Mouse (Mus musculus): Measurements from ENCODE around the gene Fxyd2. TPM values are rescaled to one million over a fixed set of nuclear protein-coding genes. Genes with fewer than 3 reads are reported as not detected.

Fxyd2 gene
- polyA plus RNA-seq, 1 experiment from 2014 or later = 5.4 TPM

- Histone ChIP-seq H3K27me3 (replicated peaks; ENCODE audit: control insufficient read depth, insufficient read depth, low read length) (no peaks in the 10 kb centered on the region), H3K4me3 (ENCODE audit: low read depth, low read length) (peak overlapping the region; percentile 7), H3K9ac (ENCODE audit: low read depth, low read length) (no peak overlapping the region), H3K4me1 (ENCODE audit: control insufficient read depth, insufficient read depth, low read length) (0 out of 2 replicates have a peak, but pooled peaks cover 5% of the 10 kb centered on the region), H3K9me3 (ENCODE audit: control insufficient read depth, low read length) (no peaks in the 10 kb centered on the region), H3K27ac (replicated peaks; ENCODE audit: low read depth, low read length) (no peak overlapping the region), H3K4me2 (ENCODE audit: low read depth, low read length) (peak overlapping the region; percentile 38), H3K36me3 (ENCODE audit: control insufficient read depth, insufficient read depth, low read length) (no peaks in the 10 kb centered on the region)
- 17% methylated on average over 7 of the region's 7 CpGs for WGBS
- DNase-seq (ENCODE audit: low spot score) (peak; percentile 87), ATAC-seq (ENCODE audit: low read depth) (peak; percentile 54; the same call in 1 of the 2 replicates)
These were observed 12.3 kb downstream of the Fxyd2 start for GRCm38 (mm10) chr9:45411803-45412202.

GRCm38 (mm10) chr9:45412287-45412686 lies 12.8 kb downstream of the Fxyd2 start:
- Histone ChIP-seq H3K9ac (ENCODE audit: low read depth, low read length) (no peak overlapping the region), H3K9me3 (ENCODE audit: control insufficient read depth, low read length) (no peaks in the 10 kb centered on the region), H3K4me3 (ENCODE audit: low read depth, low read length) (peak overlapping the region; percentile 7), H3K36me3 (ENCODE audit: control insufficient read depth, insufficient read depth, low read length) (no peaks in the 10 kb centered on the region), H3K4me1 (ENCODE audit: control insufficient read depth, insufficient read depth, low read length) (0 out of 2 replicates have a peak, but pooled peaks cover 5% of the 10 kb centered on the region), H3K27ac (replicated peaks; ENCODE audit: low read depth, low read length) (no peak overlapping the region), H3K4me2 (ENCODE audit: low read depth, low read length) (peak overlapping the region; percentile 38), H3K27me3 (replicated peaks; ENCODE audit: control insufficient read depth, insufficient read depth, low read length) (no peaks in the 10 kb centered on the region)
- peak; percentile 87 for DNase-seq (ENCODE audit: low spot score)
- peak; percentile 56 for ATAC-seq (ENCODE audit: low read depth)
- whole genome bisulfite sequencing = 5% methylated on average over 10 of the region's 10 CpGs

- no peak overlapping the region for H3K27ac ChIP-seq (replicated peaks; ENCODE audit: low read depth, low read length)
- no peak for ATAC-seq (ENCODE audit: low read depth)
- no peak for DNase-seq (ENCODE audit: low spot score)
- no peak overlapping the region for H3K9ac ChIP-seq (ENCODE audit: low read depth, low read length)
- no peak overlapping the region for H3K4me3 ChIP-seq (ENCODE audit: low read depth, low read length)
- 69% methylated on average over 3 of the region's 4 CpGs for WGBS
- H3K27me3 ChIP-seq (replicated peaks; ENCODE audit: control insufficient read depth, insufficient read depth, low read length) = no peaks in the 10 kb centered on the region
- H3K4me2 ChIP-seq (ENCODE audit: low read depth, low read length) = no peak overlapping the region
- 0 out of 2 replicates have a peak, but pooled peaks cover 4% of the 10 kb centered on the region for H3K4me1 ChIP-seq (ENCODE audit: control insufficient read depth, insufficient read depth, low read length)
- H3K9me3 ChIP-seq (ENCODE audit: control insufficient read depth, low read length) = no peaks in the 10 kb centered on the region
- no peaks in the 10 kb centered on the region for H3K36me3 ChIP-seq (ENCODE audit: control insufficient read depth, insufficient read depth, low read length)
These were observed 13.4 kb downstream of the Fxyd2 start for GRCm38 (mm10) chr9:45412700-45413477.

GRCm38 (mm10) chr9:45413478-45414140 lies 14.1 kb downstream of the Fxyd2 start:
- no peaks in the 10 kb centered on the region for H3K9me3 ChIP-seq (ENCODE audit: control insufficient read depth, low read length)
- no peaks in the 10 kb centered on the region for H3K36me3 ChIP-seq (ENCODE audit: control insufficient read depth, insufficient read depth, low read length)
- DNase-seq (ENCODE audit: low spot score) (no peak), ATAC-seq (ENCODE audit: low read depth) (no peak)
- no peaks in the 10 kb centered on the region for H3K4me1 ChIP-seq (ENCODE audit: control insufficient read depth, insufficient read depth, low read length)
- no peak overlapping the region for H3K27ac ChIP-seq (replicated peaks; ENCODE audit: low read depth, low read length)
- H3K4me2 ChIP-seq (ENCODE audit: low read depth, low read length) = no peak overlapping the region
- no peak overlapping the region for H3K9ac ChIP-seq (ENCODE audit: low read depth, low read length)
- no peaks in the 10 kb centered on the region for H3K27me3 ChIP-seq (replicated peaks; ENCODE audit: control insufficient read depth, insufficient read depth, low read length)
- no peak overlapping the region for H3K4me3 ChIP-seq (ENCODE audit: low read depth, low read length)
- WGBS = 52% methylated on average over 5 of the region's 5 CpGs

- peak; percentile 8 for DNase-seq (ENCODE audit: low spot score)
- H3K4me1 ChIP-seq (ENCODE audit: control insufficient read depth, insufficient read depth, low read length) = no peaks in the 10 kb centered on the region
- H3K4me3 ChIP-seq (ENCODE audit: low read depth, low read length) = no peak overlapping the region
- no peak overlapping the region for H3K4me2 ChIP-seq (ENCODE audit: low read depth, low read length)
- no peak overlapping the region for H3K27ac ChIP-seq (replicated peaks; ENCODE audit: low read depth, low read length)
- H3K36me3 ChIP-seq (ENCODE audit: control insufficient read depth, insufficient read depth, low read length) = no peaks in the 10 kb centered on the region
- H3K9ac ChIP-seq (ENCODE audit: low read depth, low read length) = no peak overlapping the region
- ATAC-seq (ENCODE audit: low read depth) = no peak
- 49% methylated on average over 4 of the region's 4 CpGs for WGBS
- H3K27me3 ChIP-seq (replicated peaks; ENCODE audit: control insufficient read depth, insufficient read depth, low read length) = no peaks in the 10 kb centered on the region
- H3K9me3 ChIP-seq (ENCODE audit: control insufficient read depth, low read length) = no peaks in the 10 kb centered on the region
These were observed 16.4 kb downstream of the Fxyd2 start for GRCm38 (mm10) chr9:45415912-45416311.

- Histone ChIP-seq H3K9ac (ENCODE audit: low read depth, low read length) (peak overlapping the region; percentile 17; the same call in 1 of the 2 replicates), H3K36me3 (ENCODE audit: control insufficient read depth, insufficient read depth, low read length) (no peaks in the 10 kb centered on the region), H3K9me3 (ENCODE audit: control insufficient read depth, low read length) (no peaks in the 10 kb centered on the region), H3K27ac (replicated peaks; ENCODE audit: low read depth, low read length) (no peak overlapping the region), H3K27me3 (replicated peaks; ENCODE audit: control insufficient read depth, insufficient read depth, low read length) (no peaks in the 10 kb centered on the region), H3K4me2 (ENCODE audit: low read depth, low read length) (peak overlapping the region; percentile 40), H3K4me1 (ENCODE audit: control insufficient read depth, insufficient read depth, low read length) (no peaks in the 10 kb centered on the region), H3K4me3 (ENCODE audit: low read depth, low read length) (no peak overlapping the region)
- WGBS = 27% methylated on average over 8 of the region's 8 CpGs
- DNase-seq (ENCODE audit: low spot score) (peak; percentile 24), ATAC-seq (ENCODE audit: low read depth) (peak; percentile 38; the same call in 1 of the 2 replicates)
These were observed 17.8 kb downstream of the Fxyd2 start for GRCm38 (mm10) chr9:45417245-45417644.

- 63% methylated on average over 8 of the region's 8 CpGs for WGBS
- Histone ChIP-seq H3K27ac (replicated peaks; ENCODE audit: low read depth, low read length) (no peak overlapping the region), H3K4me2 (ENCODE audit: low read depth, low read length) (no peak overlapping the region), H3K36me3 (ENCODE audit: control insufficient read depth, insufficient read depth, low read length) (no peaks in the 10 kb centered on the region), H3K4me1 (ENCODE audit: control insufficient read depth, insufficient read depth, low read length) (no peaks in the 10 kb centered on the region), H3K9me3 (ENCODE audit: control insufficient read depth, low read length) (no peaks in the 10 kb centered on the region), H3K27me3 (replicated peaks; ENCODE audit: control insufficient read depth, insufficient read depth, low read length) (no peaks in the 10 kb centered on the region), H3K4me3 (ENCODE audit: low read depth, low read length) (no peak overlapping the region), H3K9ac (ENCODE audit: low read depth, low read length) (no peak overlapping the region)
- ATAC-seq (ENCODE audit: low read depth) (no peak), DNase-seq (ENCODE audit: low spot score) (no peak)
These were observed 18.8 kb downstream of the Fxyd2 start for GRCm38 (mm10) chr9:45418252-45418651.

GRCm38 (mm10) chr9:45421209-45421608 lies 21.7 kb downstream of the Fxyd2 start:
- H3K9me3 ChIP-seq (ENCODE audit: control insufficient read depth, low read length) = no peaks in the 10 kb centered on the region
- H3K4me1 ChIP-seq (ENCODE audit: control insufficient read depth, insufficient read depth, low read length) = no peaks in the 10 kb centered on the region
- no peak for ATAC-seq (ENCODE audit: low read depth)
- H3K9ac ChIP-seq (ENCODE audit: low read depth, low read length) = no peak overlapping the region
- H3K4me2 ChIP-seq (ENCODE audit: low read depth, low read length) = no peak overlapping the region
- H3K27ac ChIP-seq (replicated peaks; ENCODE audit: low read depth, low read length) = no peak overlapping the region
- DNase-seq (ENCODE audit: low spot score) = no peak
- H3K27me3 ChIP-seq (replicated peaks; ENCODE audit: control insufficient read depth, insufficient read depth, low read length) = no peaks in the 10 kb centered on the region; the same call in 1 of the 2 replicates
- WGBS = 63% methylated on average over 8 of the region's 8 CpGs
- no peak overlapping the region for H3K4me3 ChIP-seq (ENCODE audit: low read depth, low read length)
- no peaks in the 10 kb centered on the region for H3K36me3 ChIP-seq (ENCODE audit: control insufficient read depth, insufficient read depth, low read length)

Data from embryonic facial prominence, embryonic 14.5 days (tissue).